Mouse (Mus musculus) MEL (cell line): ENCODE data around the gene G430095P16Rik.

Experiments used
- CTCF ChIP-seq, 3 experiments: IDR thresholded peaks in 2 of 3; conservative IDR thresholded peaks in 1 of 3; 2 replicates each; pipeline ENCODE4 v1.5.1; 2011 to 2012; ENCODE audit warnings: low read length in 3 of 3, low read depth in 2 of 3, mild to moderate bottlenecking in 2 of 3, improper control_type of control experiment in 1 of 3, inconsistent platforms in 1 of 3, mixed read lengths in 1 of 3, moderate library complexity in 1 of 3; ENCODE audit not compliant: control insufficient read depth in 1 of 3, insufficient read depth in 1 of 3, poor library complexity in 1 of 3, severe bottlenecking in 1 of 3
- ETS1 ChIP-seq: IDR thresholded peaks from 2 replicates; pipeline ENCODE4 v1.6.1; 2012; ENCODE audit warnings: low read depth, mild to moderate bottlenecking, inconsistent platforms, low read length, improper control_type of control experiment, moderate library complexity
- MAFK ChIP-seq: IDR thresholded peaks from 2 replicates; pipeline ENCODE4 v1.6.1; 2011; ENCODE audit warnings: low read depth, mild to moderate bottlenecking, low read length, improper control_type of control experiment, borderline replicate concordance
- TAL1 ChIP-seq: IDR thresholded peaks from 2 replicates; pipeline ENCODE4 v1.6.1; 2012; ENCODE audit warnings: mild to moderate bottlenecking, inconsistent platforms, low read length, moderate library complexity, mixed read lengths
- TCF12 ChIP-seq: IDR thresholded peaks from 2 replicates; pipeline ENCODE4 v1.6.1; 2014; ENCODE audit warnings: low read depth, mild to moderate bottlenecking, inconsistent platforms, low read length, improper control_type of control experiment, moderate library complexity
- USF2 ChIP-seq, 2 experiments: IDR thresholded peaks; 2 replicates each; pipeline ENCODE4 v1.6.1; 2011 to 2012; ENCODE audit warnings: improper control_type of control experiment in 2 of 2, low read length in 2 of 2, borderline replicate concordance in 1 of 2, inconsistent platforms in 1 of 2, low read depth in 1 of 2, mild to moderate bottlenecking in 1 of 2; ENCODE audit not compliant: insufficient read depth in 1 of 2

GRCm38 (mm10) chr8:84729921-84730362 lies 7.1 kb downstream of the G430095P16Rik start:
- TF ChIP-seq MAFK = no peak
- no peak for TF ChIP-seq ETS1
- TF ChIP-seq TCF12 = no peak
- no peak for TF ChIP-seq USF2 (IDR thresholded peaks at IDR 0.05; ENCODE audit: borderline replicate concordance in 1 of 2, insufficient read depth in 1 of 2, low read depth in 1 of 2, low read length in 2 of 2)
- TF ChIP-seq TAL1 = no peak
- TF ChIP-seq CTCF (IDR thresholded peaks at IDR 0.05 in 2 of 3, conservative IDR thresholded peaks at IDR 0.05 in 1 of 3; ENCODE audit: control insufficient read depth in 1 of 3, insufficient read depth in 1 of 3, low read depth in 2 of 3, low read length in 3 of 3, poor library complexity in 1 of 3, severe bottlenecking in 1 of 3) = no peak
